Mouse (Mus musculus) heart, postnatal 36 days (tissue): Measurements from ENCODE around the gene B4gat1. TPM values are rescaled to one million over a fixed set of nuclear protein-coding genes. Genes with fewer than 3 reads are reported as not detected.

Source experiments
- DNase-seq, 2 experiments: peaks; one replicate each; pipeline ENCODE4 v3.0.0; 2021 to 2022
- intact Hi-C: fragments of 180-260 bp; cut with DNase I; formaldehyde crosslinking; loops from one replicate; pipeline ENCODE4 v1.15.1; 2025
- total RNA-seq, 2 experiments: library from RNA; stranded (reverse); gene quantifications; 2 replicates each; pipeline ENCODE4 v1.2.3; 2021

B4gat1 gene
- total RNA-seq, 2 experiments from 2014 or later: 45.1 to 47.2 TPM

- DNase-seq: no peak
- intact Hi-C loops: loop anchor here (1.0 kb wide), 1 partner anchor 17 kb away; no protein-coding TSS in a partner anchor
Observed at GRCm38 (mm10) chr19:5056251-5056650, 17.6 kb downstream of the B4gat1 start.

GRCm38 (mm10) chr19:5057876-5058775 is 19.5 kb downstream of the B4gat1 start:
- intact Hi-C loops: no loop called here
- DNase-seq: no peak

- intact Hi-C loops: no loop called here
- no peak for DNase-seq
Observed at GRCm38 (mm10) chr19:5058801-5059771, 20.5 kb downstream of the B4gat1 start.

DNA sequence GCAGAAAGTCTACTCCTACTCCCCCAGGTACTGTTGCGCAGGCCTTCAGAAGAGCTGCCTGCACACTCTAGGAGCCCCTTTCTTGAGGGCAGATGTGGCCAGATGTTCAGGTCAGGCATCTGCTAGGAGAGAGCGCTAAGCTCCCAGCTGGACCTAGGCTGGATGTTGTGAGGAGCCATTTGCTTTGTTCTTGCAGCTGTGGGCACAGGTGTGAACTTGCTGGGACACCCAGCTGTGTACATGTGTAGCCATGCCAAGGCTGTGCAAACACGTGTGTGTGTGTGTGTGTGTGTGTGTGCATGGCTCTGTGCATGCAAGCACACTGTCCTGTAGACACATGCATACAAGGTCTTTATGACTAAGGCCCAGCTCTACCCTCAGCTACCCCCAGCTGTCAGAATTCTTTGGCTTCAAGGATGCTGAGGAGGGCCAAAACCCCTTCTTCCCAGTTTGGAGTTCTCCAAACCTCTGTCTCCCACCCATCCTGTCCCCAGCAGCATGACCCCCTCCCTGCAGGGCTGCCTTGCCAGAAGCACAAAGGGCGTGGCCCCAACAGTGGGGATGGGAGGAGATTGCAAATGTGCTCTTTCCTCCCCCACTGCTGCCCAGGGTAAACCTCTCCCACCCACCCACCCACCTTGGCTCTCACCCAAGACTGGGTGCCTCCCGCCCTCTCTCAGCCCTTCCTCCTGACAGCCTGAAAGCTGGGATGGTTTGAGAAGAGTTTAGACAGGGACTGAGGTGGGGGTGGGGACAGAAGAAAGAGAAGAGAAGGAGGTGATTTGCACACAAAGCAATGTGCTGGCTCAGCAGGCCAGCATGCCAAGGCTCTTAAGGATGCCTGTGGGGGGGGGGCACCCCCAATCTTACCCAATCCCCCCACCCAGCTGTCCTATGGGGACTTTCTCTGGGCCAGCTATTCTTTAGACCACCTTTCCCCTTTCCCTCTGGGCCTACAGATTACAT is 22.0 kb downstream of the B4gat1 start:
- DNase-seq: peak; percentile 48 to 65
- intact Hi-C loops: no loop called here

DNA sequence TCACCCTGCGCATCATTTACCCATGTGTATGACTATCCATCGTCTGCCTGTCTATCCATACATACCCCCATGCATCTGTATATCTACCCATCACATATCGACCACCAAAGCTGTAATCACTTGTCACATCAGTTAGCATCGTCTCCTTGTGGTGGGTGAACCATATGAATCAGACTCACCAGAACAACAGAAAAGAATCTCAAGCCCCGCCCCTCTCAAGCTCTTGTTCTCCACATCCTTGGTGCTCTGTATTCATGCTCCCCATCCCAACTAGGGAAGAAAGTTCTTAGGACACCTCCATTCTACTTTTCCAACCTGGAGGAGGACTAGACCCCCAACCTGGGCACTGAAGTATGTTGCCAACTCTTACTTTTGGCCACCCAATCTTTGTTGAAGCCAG is 23.4 kb downstream of the B4gat1 start:
- intact Hi-C loops: no loop called here
- DNase-seq: no peak

DNA sequence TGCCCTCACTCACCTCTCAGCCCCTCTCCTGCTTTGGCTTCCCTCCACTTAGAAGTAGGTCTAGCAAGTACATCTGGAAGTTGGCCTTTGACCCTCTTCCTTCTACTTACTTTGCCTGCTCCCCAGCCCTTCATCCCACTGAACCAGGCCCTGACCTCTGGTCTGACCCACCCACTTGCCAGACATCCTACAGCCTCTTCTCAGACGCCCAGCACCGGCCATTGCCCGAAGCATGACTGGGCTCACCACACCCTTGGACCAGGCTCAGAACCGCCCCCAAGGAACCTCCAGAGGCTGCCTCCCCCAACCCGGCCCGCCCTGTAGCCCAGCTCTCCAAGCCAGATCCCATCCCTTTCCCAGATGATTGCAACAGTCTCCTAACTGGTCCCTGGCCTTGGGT is 23.8 kb downstream of the B4gat1 start:
- DNase-seq: peak; percentile 47 to 62

GRCm38 (mm10) chr19:5065104-5065503 is 26.5 kb downstream of the B4gat1 start:
- no peak for DNase-seq

More for the DNA sequence above, 23.8 kb downstream of the B4gat1 start:
- intact Hi-C loops: no loop called here

DNA sequence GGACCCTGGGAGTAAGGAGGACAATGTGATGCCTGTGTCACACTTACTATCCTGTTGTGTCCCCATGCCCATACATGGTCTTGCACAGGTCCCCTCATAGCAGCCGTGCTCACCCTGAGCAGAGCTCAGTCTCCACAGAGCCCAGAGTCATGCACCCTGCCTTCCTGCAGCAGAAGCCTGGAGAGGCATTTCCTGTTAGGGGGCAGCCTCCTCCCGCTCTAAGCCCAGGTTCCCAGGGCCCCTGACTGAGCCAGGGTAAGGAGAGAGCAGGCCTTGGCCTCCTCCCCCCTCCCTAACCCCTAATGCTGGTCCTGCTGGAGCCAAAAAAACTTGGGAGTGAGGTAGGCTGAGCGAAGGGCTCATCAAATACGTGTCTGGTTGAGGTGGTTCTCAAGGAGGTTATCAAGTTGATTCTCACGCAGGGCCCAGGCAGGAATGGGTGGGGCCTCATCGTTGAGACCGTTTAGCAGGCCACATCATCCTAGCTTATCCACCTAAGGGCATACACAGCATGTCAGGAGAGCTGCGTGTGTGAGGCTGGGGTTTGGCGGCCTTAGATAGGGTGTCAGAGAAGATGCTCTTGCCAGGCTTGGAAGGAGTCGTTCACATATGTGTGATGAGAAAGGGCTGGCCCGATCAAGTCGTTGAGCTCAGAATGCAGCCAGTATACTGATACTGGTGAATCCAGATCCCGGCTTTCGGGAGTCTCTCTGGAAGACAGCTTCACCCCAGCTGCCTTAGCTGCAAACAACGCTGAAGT is 28.6 kb downstream of the B4gat1 start:
- intact Hi-C loops: no loop called here
- peak in 1 of 2 experiments; percentile 42 for DNase-seq

More at GRCm38 (mm10) chr19:5065104-5065503, 26.5 kb downstream of the B4gat1 start:
- intact Hi-C loops: no loop called here

DNA sequence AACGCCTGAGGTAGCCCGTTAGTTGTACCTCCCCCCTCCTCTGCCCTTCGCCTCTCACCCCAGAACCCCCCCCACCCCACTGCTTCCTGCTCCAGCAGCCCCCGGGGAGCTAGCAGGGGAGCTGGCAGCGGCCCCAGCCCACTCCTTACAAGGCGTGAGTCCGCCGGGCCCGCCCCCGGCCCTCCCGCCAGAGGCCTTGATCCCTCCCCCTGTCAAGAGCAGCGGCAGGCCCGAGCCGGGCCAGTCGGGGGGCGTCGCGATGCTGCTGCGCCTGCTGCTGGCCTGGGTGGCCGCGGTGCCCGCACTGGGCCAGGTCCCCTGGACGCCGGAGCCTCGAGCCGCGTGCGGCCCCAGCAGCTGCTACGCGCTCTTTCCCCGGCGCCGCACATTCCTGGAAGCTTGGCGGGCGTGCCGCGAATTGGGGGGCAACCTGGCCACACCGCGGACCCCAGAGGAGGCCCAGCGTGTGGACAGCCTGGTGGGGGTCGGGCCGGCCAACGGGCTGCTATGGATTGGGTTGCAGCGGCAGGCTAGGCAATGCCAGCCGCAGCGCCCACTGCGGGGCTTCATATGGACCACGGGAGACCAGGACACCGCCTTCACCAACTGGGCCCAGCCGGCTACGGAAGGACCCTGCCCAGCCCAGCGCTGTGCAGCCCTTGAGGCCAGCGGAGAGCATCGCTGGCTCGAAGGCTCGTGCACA is 29.4 kb downstream of the B4gat1 start, which contains the start of gene Cd248:
TSS of gene Cd248 (plus strand) at position 212 of the 703 bp plus-strand sequence.
- DNase-seq: peak; percentile 75 to 81
- intact Hi-C loops: no loop called here

DNA sequence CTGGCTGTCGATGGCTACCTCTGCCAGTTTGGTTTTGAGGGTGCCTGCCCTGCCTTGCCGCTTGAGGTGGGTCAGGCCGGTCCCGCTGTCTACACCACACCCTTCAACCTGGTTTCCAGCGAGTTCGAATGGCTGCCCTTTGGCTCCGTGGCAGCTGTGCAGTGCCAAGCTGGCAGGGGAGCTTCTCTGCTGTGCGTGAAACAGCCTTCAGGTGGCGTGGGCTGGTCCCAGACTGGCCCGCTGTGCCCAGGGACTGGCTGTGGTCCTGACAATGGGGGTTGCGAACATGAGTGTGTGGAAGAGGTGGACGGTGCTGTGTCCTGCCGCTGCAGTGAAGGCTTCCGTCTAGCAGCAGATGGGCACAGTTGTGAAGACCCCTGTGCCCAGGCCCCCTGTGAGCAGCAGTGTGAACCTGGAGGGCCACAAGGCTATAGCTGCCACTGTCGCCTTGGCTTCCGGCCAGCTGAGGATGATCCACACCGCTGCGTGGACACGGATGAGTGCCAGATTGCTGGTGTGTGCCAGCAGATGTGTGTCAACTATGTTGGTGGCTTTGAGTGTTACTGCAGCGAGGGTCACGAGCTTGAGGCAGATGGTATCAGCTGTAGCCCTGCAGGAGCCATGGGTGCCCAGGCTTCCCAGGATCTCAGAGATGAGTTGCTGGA is 30.1 kb downstream of the B4gat1 start:
- DNase-seq: peak in 1 of 2 experiments; percentile 17
- intact Hi-C loops: no loop called here

DNA sequence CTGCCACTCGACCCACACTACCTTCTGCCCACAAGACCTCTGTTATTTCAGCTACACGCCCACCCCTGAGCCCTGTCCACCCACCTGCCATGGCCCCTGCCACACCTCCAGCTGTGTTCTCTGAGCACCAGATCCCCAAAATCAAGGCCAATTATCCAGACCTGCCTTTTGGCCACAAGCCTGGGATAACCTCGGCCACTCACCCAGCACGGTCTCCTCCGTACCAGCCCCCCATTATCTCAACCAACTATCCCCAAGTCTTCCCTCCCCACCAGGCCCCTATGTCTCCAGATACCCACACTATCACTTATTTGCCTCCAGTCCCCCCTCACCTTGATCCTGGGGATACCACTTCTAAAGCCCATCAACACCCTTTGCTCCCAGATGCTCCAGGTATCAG is 30.9 kb downstream of the B4gat1 start:
- intact Hi-C loops: no loop called here
- DNase-seq: no peak

- no peak for DNase-seq
- intact Hi-C loops: no loop called here
Observed at GRCm38 (mm10) chr19:5069978-5070377, 31.4 kb downstream of the B4gat1 start.

DNA sequence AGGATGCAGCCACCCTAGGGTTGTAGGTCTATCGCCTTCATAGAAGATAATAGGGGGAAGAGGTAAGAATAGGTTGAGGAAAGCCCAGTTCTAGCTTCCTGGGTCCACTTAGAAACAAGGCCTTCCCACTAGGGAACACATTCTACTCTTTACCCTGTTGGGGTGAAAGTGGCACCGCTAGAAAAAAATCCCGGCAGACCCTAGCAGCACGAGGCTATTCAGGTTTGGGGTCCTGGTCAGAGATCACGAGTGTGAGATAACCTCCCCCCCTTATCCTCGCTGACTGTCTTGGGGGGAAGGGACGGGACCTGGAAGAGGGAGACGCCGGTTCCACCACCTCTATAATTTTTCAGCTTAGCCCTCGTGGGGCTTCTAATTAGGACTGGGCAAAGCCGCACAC is 32.5 kb downstream of the B4gat1 start:
- intact Hi-C loops: no loop called here
- DNase-seq: no peak

DNA sequence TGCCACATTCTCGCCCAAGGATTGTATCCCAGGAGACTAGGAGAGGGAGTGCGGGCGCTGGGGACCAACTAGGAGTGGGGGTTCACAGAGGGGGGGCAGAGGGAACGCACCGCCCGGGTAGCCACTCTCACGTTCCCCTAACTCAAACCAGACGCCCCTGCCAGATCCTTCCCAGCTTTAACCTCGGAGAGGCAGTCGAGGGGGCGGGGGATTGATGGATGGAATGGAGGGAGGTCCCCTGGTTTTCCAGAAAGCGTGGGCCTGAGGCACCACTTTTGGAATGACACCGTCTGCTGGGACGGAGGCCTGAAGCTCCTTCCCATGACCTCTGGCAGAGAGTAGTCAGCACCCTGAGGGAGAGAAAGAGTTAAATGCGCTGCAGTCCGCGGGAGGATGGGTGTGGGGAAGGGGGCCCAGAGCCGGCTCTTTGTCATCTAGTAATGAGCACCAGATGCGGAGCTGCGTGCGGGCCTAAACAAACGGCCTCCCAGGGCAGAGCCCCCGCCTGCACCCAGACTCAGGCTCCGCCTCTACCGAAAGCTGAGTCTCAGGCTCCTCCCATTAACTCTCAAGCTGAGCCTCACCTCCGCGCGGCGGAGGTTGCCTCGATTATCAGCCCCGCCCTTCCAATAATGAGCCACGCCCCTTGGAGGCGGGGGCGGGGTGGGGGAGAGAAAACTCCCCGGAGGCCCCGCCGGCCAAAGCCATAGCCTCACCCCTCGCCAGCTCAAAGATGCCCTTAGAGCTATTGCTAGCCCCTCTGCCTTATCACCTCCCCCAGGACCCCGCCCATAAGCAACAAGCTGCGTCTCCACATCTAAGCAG is 33.1 kb downstream of the B4gat1 start:
- intact Hi-C loops: no loop called here
- DNase-seq: peak; percentile 73 to 81

- intact Hi-C loops: loop anchor here (1.0 kb wide), 2 partner anchors 16 to 57 kb away; no protein-coding TSS in a partner anchor
- no peak for DNase-seq
Observed at GRCm38 (mm10) chr19:5072389-5073019, 33.9 kb downstream of the B4gat1 start.

GRCm38 (mm10) chr19:5073028-5073427 is 34.4 kb downstream of the B4gat1 start:
- intact Hi-C loops: loop anchor here (1.0 kb wide), 2 partner anchors 17 to 58 kb away; no protein-coding TSS in a partner anchor

More at GRCm38 (mm10) chr19:5073028-5073427, 34.4 kb downstream of the B4gat1 start:
- peak; percentile 66 to 81 for DNase-seq
